Mouse (Mus musculus) lung, embryonic 16.5 days (tissue): Measurements from ENCODE around the gene Tmem9b. TPM values are rescaled to one million over a fixed set of nuclear protein-coding genes. Genes with fewer than 3 reads are reported as not detected.

ENCODE experiments used
- ATAC-seq: fragments of 200-750 bp; cut with Nextera tagmentation; 2 replicates; pipeline ENCODE4 v1.8.0; 2017; ENCODE audit warnings: low read depth, mild to moderate bottlenecking, moderate library complexity
- H3K27ac ChIP-seq: fragments of 300-500 bp; sonication (generic); 2 replicates; pipeline ENCODE4 v1.5.1; 2014; ENCODE audit warnings: mild to moderate bottlenecking, control low read depth, low read length
- H3K27me3 ChIP-seq: fragments of 300-500 bp; sonication (generic); 2 replicates; pipeline ENCODE4 v1.6.1; 2014; ENCODE audit warnings: low read depth, low read length, mixed read lengths; ENCODE audit not compliant: control insufficient read depth, insufficient read depth
- H3K36me3 ChIP-seq: fragments of 300-500 bp; sonication (generic); 2 replicates; pipeline ENCODE4 v1.6.1; 2014; ENCODE audit warnings: low read length; ENCODE audit not compliant: control insufficient read depth, insufficient read depth
- H3K4me1 ChIP-seq: fragments of 300-500 bp; sonication (generic); replicated peaks from 2 replicates; pipeline ENCODE4 v1.6.1; 2014; ENCODE audit warnings: low read length, mixed read lengths; ENCODE audit not compliant: control insufficient read depth, insufficient read depth
- H3K4me2 ChIP-seq: fragments of 300-500 bp; sonication (generic); 2 replicates; pipeline ENCODE4 v1.6.1; 2014; ENCODE audit warnings: low read depth, low read length, control low read depth
- H3K4me3 ChIP-seq: fragments of 300-500 bp; sonication (generic); 2 replicates; pipeline ENCODE4 v1.5.1; 2014; ENCODE audit warnings: mild to moderate bottlenecking, low read length, control low read depth
- H3K9ac ChIP-seq: fragments of 300-500 bp; sonication (generic); 2 replicates; pipeline ENCODE4 v1.6.1; 2014; ENCODE audit warnings: low read length, control low read depth
- H3K9me3 ChIP-seq: fragments of 300-500 bp; sonication (generic); 2 replicates; pipeline ENCODE4 v1.6.1; 2016; ENCODE audit warnings: low read length; ENCODE audit not compliant: control insufficient read depth
- WGBS: fragments of 180-500 bp; shearing (Covaris S2); extraction: QIAGEN DNeasy Blood & Tissue Kit; methylation state at CpG from one replicate; pipeline ENCODE4 v1.1.7; 2014; 5-methylcytosine and 5-hydroxymethylcytosine counted together
- polyA plus RNA-seq: library from polyadenylated mRNA; unstranded; fragments of >200 nt; fragmentation: Nextera tagmentation; extraction: Ambion mirVana; gene quantifications from 2 replicates; pipeline ENCODE4 v1.2.1, GENCODE M21; 2015

Tmem9b gene
- polyA plus RNA-seq, 1 experiment from 2014 or later, result 71.4 TPM

GRCm38 (mm10) chr7:109781470-109782203 lies 29.0 kb upstream of the Tmem9b start, which contains the start of gene Nrip3:
TSS of gene Nrip3 (minus strand) at chr7:109782025.
- Histone ChIP-seq H3K9ac (peak within 1 kb of the TSS; percentile 54), H3K9me3 (no peaks in the 10 kb centered on the region), H3K4me2 (peak within 1 kb of the TSS; percentile 97), H3K27me3 (peaks cover 45% of the 10 kb centered on the region), H3K4me3 (peak within 1 kb of the TSS; percentile 55), H3K4me1 (peaks cover 9% of the 10 kb centered on the region; the same call in 1 of the 2 replicates), H3K36me3 (no peaks in the 10 kb centered on the region), H3K27ac (no peak within 1 kb of the TSS)
- 2% methylated on average over 52 of the region's 52 CpGs for WGBS
- peak; percentile 89 for ATAC-seq

GRCm38 (mm10) chr7:109781087-109781469 lies 28.4 kb upstream of the Tmem9b start:
- peak overlapping the region; percentile 97 for H3K4me2 ChIP-seq
- ATAC-seq, result peak; percentile 66
- peaks cover 9% of the 10 kb centered on the region; the same call in 1 of the 2 replicates for H3K4me1 ChIP-seq
- no peaks in the 10 kb centered on the region for H3K9me3 ChIP-seq
- no peak overlapping the region for H3K27ac ChIP-seq
- H3K9ac ChIP-seq, result peak overlapping the region; percentile 54
- no peaks in the 10 kb centered on the region for H3K36me3 ChIP-seq
- WGBS, result under 1% methylated on average over 24 of the region's 24 CpGs
- H3K27me3 ChIP-seq, result peaks cover 45% of the 10 kb centered on the region
- peak overlapping the region; percentile 55 for H3K4me3 ChIP-seq

GRCm38 (mm10) chr7:109772251-109772650 lies 19.6 kb upstream of the Tmem9b start:
- Histone ChIP-seq H3K4me2 (no peak overlapping the region), H3K27me3 (no peaks in the 10 kb centered on the region), H3K27ac (no peak overlapping the region), H3K9me3 (no peaks in the 10 kb centered on the region), H3K9ac (no peak overlapping the region), H3K4me1 (no peaks in the 10 kb centered on the region), H3K4me3 (no peak overlapping the region), H3K36me3 (no peaks in the 10 kb centered on the region)
- no peak for ATAC-seq

- Histone ChIP-seq H3K4me2 (no peak overlapping the region), H3K27ac (no peak overlapping the region), H3K9me3 (no peaks in the 10 kb centered on the region), H3K27me3 (no peaks in the 10 kb centered on the region), H3K9ac (no peak overlapping the region), H3K4me3 (no peak overlapping the region), H3K36me3 (no peaks in the 10 kb centered on the region), H3K4me1 (no peaks in the 10 kb centered on the region)
- ATAC-seq, result no peak
- WGBS, result 26% methylated on average over 2 of the region's 2 CpGs
Observed at GRCm38 (mm10) chr7:109768699-109769383, 16.2 kb upstream of the Tmem9b start.

GRCm38 (mm10) chr7:109767575-109768350 lies 15.1 kb upstream of the Tmem9b start:
- H3K4me2 ChIP-seq, result no peak overlapping the region
- no peaks in the 10 kb centered on the region for H3K9me3 ChIP-seq
- H3K4me3 ChIP-seq, result no peak overlapping the region
- H3K27ac ChIP-seq, result no peak overlapping the region
- no peak for ATAC-seq
- no peaks in the 10 kb centered on the region for H3K36me3 ChIP-seq
- WGBS, result 74% methylated on average over 7 of the region's 7 CpGs
- no peaks in the 10 kb centered on the region for H3K4me1 ChIP-seq
- H3K27me3 ChIP-seq, result no peaks in the 10 kb centered on the region
- H3K9ac ChIP-seq, result no peak overlapping the region

GRCm38 (mm10) chr7:109764009-109764408 lies 11.3 kb upstream of the Tmem9b start:
- Histone ChIP-seq H3K27me3 (no peaks in the 10 kb centered on the region), H3K9me3 (no peaks in the 10 kb centered on the region), H3K9ac (no peak overlapping the region), H3K4me3 (no peak overlapping the region), H3K4me1 (no peaks in the 10 kb centered on the region), H3K36me3 (no peaks in the 10 kb centered on the region), H3K4me2 (no peak overlapping the region), H3K27ac (no peak overlapping the region)
- ATAC-seq, result no peak
- WGBS, result 67% methylated on average over 2 of the region's 2 CpGs

- no peak overlapping the region for H3K27ac ChIP-seq
- H3K4me2 ChIP-seq, result no peak overlapping the region
- H3K9ac ChIP-seq, result no peak overlapping the region
- no peaks in the 10 kb centered on the region for H3K36me3 ChIP-seq
- H3K27me3 ChIP-seq, result no peaks in the 10 kb centered on the region
- H3K4me3 ChIP-seq, result no peak overlapping the region
- H3K4me1 ChIP-seq, result peaks cover 8% of the 10 kb centered on the region; the same call in 1 of the 2 replicates
- no peaks in the 10 kb centered on the region for H3K9me3 ChIP-seq
- 91% methylated on average over 3 of the region's 3 CpGs for WGBS
- no peak for ATAC-seq
Observed at GRCm38 (mm10) chr7:109756291-109756690, 3.6 kb upstream of the Tmem9b start.

- 89% methylated on average over 8 of the region's 8 CpGs for WGBS
- H3K27me3 ChIP-seq, result no peaks in the 10 kb centered on the region
Observed at GRCm38 (mm10) chr7:109754034-109754433, 1.4 kb upstream of the Tmem9b start.

More at GRCm38 (mm10) chr7:109754034-109754433, 1.4 kb upstream of the Tmem9b start:
- H3K4me2 ChIP-seq, result no peak overlapping the region
- H3K9ac ChIP-seq, result no peak overlapping the region
- H3K4me1 ChIP-seq, result peaks cover 9% of the 10 kb centered on the region; the same call in 1 of the 2 replicates
- no peaks in the 10 kb centered on the region for H3K36me3 ChIP-seq
- H3K27ac ChIP-seq, result no peak overlapping the region
- no peak overlapping the region for H3K4me3 ChIP-seq
- no peaks in the 10 kb centered on the region for H3K9me3 ChIP-seq
- ATAC-seq, result no peak
